21 mouse cellular contexts compared by ENCODE assay signal in the genomic region with DNA sequence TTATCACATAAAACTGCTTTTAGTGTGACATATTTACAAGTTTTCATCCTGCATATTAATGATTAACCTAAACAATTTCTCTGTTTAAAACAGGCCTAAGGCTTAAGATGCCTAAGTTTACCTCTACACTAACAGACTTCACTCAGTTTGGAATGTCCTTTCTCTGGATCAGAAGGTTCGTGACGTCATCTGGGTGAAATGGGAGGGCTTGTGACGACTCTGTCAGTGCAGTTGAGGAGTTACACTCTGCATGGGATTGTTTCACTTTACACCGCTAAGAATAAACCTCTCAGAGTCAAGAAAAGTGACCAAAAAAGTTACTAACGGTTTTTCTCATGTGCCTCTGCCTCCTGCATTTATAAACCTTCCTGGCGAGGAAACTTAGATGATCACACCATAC.
A peak's percentile ranks its signal among the peaks of the same experiment; 100 is the strongest.
DNase-seq lines count a peak whose midpoint lies in the region; ATAC-seq and TF ChIP-seq lines count a peak whose summit lies in the region.
"Had no signal": no experiment of that assay in that cellular context is flagged by ENCODE, and none has a peak within 500 bp of the region (broad histone marks: within the 10 kb centered on the region; RNA-seq: fewer than 3 reads in every experiment).

No protein-coding gene starts in this region.

- no peak for ATAC-seq in kidney, embryonic 14.5 days (ENCODE audit: low FRiP score, low TSS enrichment)
- 0 out of 2 replicates have a peak, but pooled peaks have one; percentile 51 for ATAC-seq in kidney, embryonic 16.5 days (ENCODE audit: low FRiP score, low TSS enrichment)
- ATAC-seq in megakaryocyte-erythroid progenitor cell, adult 5-6 weeks (replicated peaks; ENCODE audit: low FRiP score, low TSS enrichment, poor library complexity, severe bottlenecking), result no peak
- ATAC-seq: forebrain, embryonic 14.5 days had no signal

- no peak overlapping the region for H3K27ac ChIP-seq in kidney, embryonic 14.5 days (ENCODE audit: low read depth, low read length)
- no peak overlapping the region for H3K27ac ChIP-seq in CH12.LX (ENCODE audit: insufficient read depth, low read depth)
- no peak overlapping the region for H3K27ac ChIP-seq in kidney, embryonic 16.5 days (ENCODE audit: low read length)
- H3K27ac ChIP-seq: embryonic facial prominence, embryonic 15.5 days; forebrain, embryonic 10.5 days; heart, embryonic 10.5 days; hindbrain, embryonic 13.5 days had no signal

- H3K9ac ChIP-seq in kidney, embryonic 14.5 days (ENCODE audit: low read depth, low read length), result no peak overlapping the region
- no peak overlapping the region for H3K9ac ChIP-seq in CH12.LX (ENCODE audit: insufficient read depth, low read depth)
- H3K9ac ChIP-seq in kidney, embryonic 16.5 days (replicated peaks; ENCODE audit: low read length), result no peak overlapping the region
- H3K9ac ChIP-seq: embryonic facial prominence, embryonic 15.5 days; hindbrain, embryonic 13.5 days had no signal

- H3K27me3 ChIP-seq in kidney, embryonic 14.5 days (ENCODE audit: control insufficient read depth, insufficient read depth, low read length), result no peaks in the 10 kb centered on the region
- H3K27me3 ChIP-seq in CH12.LX (replicated peaks), result no peaks in the 10 kb centered on the region
- H3K27me3 ChIP-seq in kidney, embryonic 16.5 days (ENCODE audit: insufficient read depth, low read length), result no peaks in the 10 kb centered on the region
- H3K27me3 ChIP-seq: embryonic facial prominence, embryonic 15.5 days; hindbrain, embryonic 13.5 days had no signal

- dilution Hi-C loops in CH12.LX (cut with MboI; ENCODE audit: extremely low pct_ligation_motif_present, extremely low pct_unique_long_range_greater_than_20kb, low sequenced_read_pairs), result no loop called here

- no peak for TF ChIP-seq CTCF in CH12.LX (conservative IDR thresholded peaks at IDR 0.05 in 1 of 2, IDR thresholded peaks at IDR 0.05 in 1 of 2; ENCODE audit: low read depth in 2 of 2, low read length in 2 of 2)

- H3K4me2 ChIP-seq in kidney, embryonic 14.5 days (replicated peaks; ENCODE audit: low read depth, low read length), result no peak overlapping the region
- H3K4me2 ChIP-seq in CH12.LX (ENCODE audit: insufficient read depth, low read depth, poor library complexity, severe bottlenecking), result peak overlapping the region; percentile 29; the same call in 1 of the 2 replicates
- H3K4me2 ChIP-seq in kidney, embryonic 16.5 days (replicated peaks; ENCODE audit: low read depth, low read length), result no peak overlapping the region
- H3K4me2 ChIP-seq: embryonic facial prominence, embryonic 15.5 days; hindbrain, embryonic 13.5 days had no signal

- no peak for TF ChIP-seq EP300 in CH12.LX (IDR thresholded peaks at IDR 0.05; ENCODE audit: low read length)

- in situ Hi-C loops in CH12.LX (cut with MboI; ENCODE audit: low pct_ligation_motif_present, low pct_unique_long_range_greater_than_20kb, low sequenced_read_pairs), result no loop called here

- no peaks in the 10 kb centered on the region for H3K36me3 ChIP-seq in kidney, embryonic 14.5 days (ENCODE audit: control insufficient read depth, insufficient read depth, low read length)
- H3K36me3 ChIP-seq in CH12.LX (replicated peaks in 1 of 2; ENCODE audit: control insufficient read depth in 1 of 2, insufficient read depth in 1 of 2, low read length in 1 of 2), result no peaks in the 10 kb centered on the region
- no peaks in the 10 kb centered on the region for H3K36me3 ChIP-seq in kidney, embryonic 16.5 days (ENCODE audit: insufficient read depth, low read length)
- H3K36me3 ChIP-seq: embryonic facial prominence, embryonic 15.5 days; forebrain, embryonic 10.5 days; heart, embryonic 10.5 days; hindbrain, embryonic 13.5 days had no signal

- 62% methylated on average over 6 of the region's 6 CpGs for WGBS in kidney, embryonic 14.5 days
- WGBS in kidney, embryonic 16.5 days, result 68% methylated on average over 6 of the region's 6 CpGs

- DNase-seq in kidney, adult 11 months, result peak; percentile 31
- no peak for DNase-seq in CH12.LX (ENCODE audit: extremely low read depth)
- peak; percentile 34 to 41 for DNase-seq in kidney, postnatal 36 days
- DNase-seq in ovary, postnatal 14 days (ENCODE audit: low spot score), result no peak
- no peak for DNase-seq in spleen, postnatal 10 days (ENCODE audit: low spot score in 2 of 2)
- DNase-seq: adrenal gland, adult 8-10 months; adrenal gland, postnatal 36 days; cerebellum, adult 2 months; cerebellum, postnatal 10 days; gastrocnemius, postnatal 36 days; heart, adult 18-20 months; heart, postnatal 10 days had no signal

- no peak overlapping the region for H3K4me3 ChIP-seq in kidney, embryonic 14.5 days (ENCODE audit: low read length)
- H3K4me3 ChIP-seq in CH12.LX (replicated peaks in 1 of 3; ENCODE audit: low read depth in 2 of 3, low read length in 2 of 3, poor library complexity in 1 of 3), result no peak overlapping the region
- H3K4me3 ChIP-seq in kidney, embryonic 16.5 days (ENCODE audit: low read length), result no peak overlapping the region
- H3K4me3 ChIP-seq: embryonic facial prominence, embryonic 15.5 days; erythroblast, embryonic 14.5 days; forebrain, embryonic 10.5 days; heart, embryonic 10.5 days; hindbrain, embryonic 13.5 days had no signal

- H3K9me3 ChIP-seq in kidney, embryonic 14.5 days (ENCODE audit: control insufficient read depth, low read length), result no peaks in the 10 kb centered on the region
- no peaks in the 10 kb centered on the region for H3K9me3 ChIP-seq in CH12.LX (replicated peaks; ENCODE audit: low read length)
- no peaks in the 10 kb centered on the region for H3K9me3 ChIP-seq in kidney, embryonic 16.5 days (ENCODE audit: low read length)
- H3K9me3 ChIP-seq: embryonic facial prominence, embryonic 15.5 days; forebrain, embryonic 10.5 days; heart, embryonic 10.5 days; hindbrain, embryonic 13.5 days had no signal

- TF ChIP-seq RAD21 in CH12.LX (IDR thresholded peaks at IDR 0.05; ENCODE audit: low read depth, low read length), result no peak

- no peak for TF ChIP-seq POLR2A in CH12.LX (IDR thresholded peaks at IDR 0.05; ENCODE audit: low read depth, low read length)

- H3K79me2 ChIP-seq in CH12.LX (replicated peaks; ENCODE audit: control insufficient read depth, extremely low read depth, insufficient read depth, poor library complexity, severe bottlenecking), result no peaks in the 10 kb centered on the region

- no peaks in the 10 kb centered on the region for H3K4me1 ChIP-seq in kidney, embryonic 14.5 days (ENCODE audit: control insufficient read depth, insufficient read depth, low read length)
- H3K4me1 ChIP-seq in CH12.LX (ENCODE audit: control insufficient read depth in 1 of 2, insufficient read depth in 2 of 2), result peaks cover 0 to 2% of the 10 kb centered on the region in 2 experiments; a peak in 1 of 4 replicates
- no peaks in the 10 kb centered on the region for H3K4me1 ChIP-seq in kidney, embryonic 16.5 days (ENCODE audit: insufficient read depth, low read length)
- H3K4me1 ChIP-seq: embryonic facial prominence, embryonic 15.5 days; forebrain, embryonic 10.5 days; heart, embryonic 10.5 days; hindbrain, embryonic 13.5 days had no signal

TF ChIP-seq in CH12.LX, 34 proteins besides CTCF, POLR2A, EP300 and RAD21:
- TF ChIP-seq USF2 (conservative IDR thresholded peaks at IDR 0.05; ENCODE audit: low read depth, low read length) (no peak), BHLHE40 (IDR thresholded peaks at IDR 0.05; ENCODE audit: low read depth, low read length) (no peak), TBP (conservative IDR thresholded peaks at IDR 0.05; ENCODE audit: low read depth, low read length) (no peak), POLR2AphosphoS2 (IDR thresholded peaks at IDR 0.05; ENCODE audit: low read depth, low read length) (no peak), IRF4 (IDR thresholded peaks at IDR 0.05; ENCODE audit: low read depth, low read length) (no peak), ELF1 (IDR thresholded peaks at IDR 0.05; ENCODE audit: low read depth, low read length) (no peak), MAX (IDR thresholded peaks at IDR 0.05; ENCODE audit: low read length) (no peak), SIN3A (IDR thresholded peaks at IDR 0.05; ENCODE audit: low read length) (no peak), TCF12 (IDR thresholded peaks at IDR 0.05; ENCODE audit: low read depth, low read length) (no peak), PAX5 (IDR thresholded peaks at IDR 0.05; ENCODE audit: low read length) (no peak), UBTF (IDR thresholded peaks at IDR 0.05; ENCODE audit: low read depth, low read length) (no peak), RCOR1 (conservative IDR thresholded peaks at IDR 0.05; ENCODE audit: low read depth, low read length) (no peak), NRF1 (IDR thresholded peaks at IDR 0.05; ENCODE audit: low read depth, low read length) (no peak), ZC3H11A (IDR thresholded peaks at IDR 0.05; ENCODE audit: low read depth, low read length) (no peak)
TF ChIP-seq in CH12.LX: peak in this region for 0.

Comparison
In these comparisons a context has a peak if more than half of its experiments do, and no peak if none do; other contexts are left out.
1. DNase-seq: peak in kidney, adult 11 months (single experiment) and kidney, postnatal 36 days (2 of 2); none in CH12.LX (single experiment), ovary, postnatal 14 days (single experiment) and spleen, postnatal 10 days (0 of 2).